Mouse (Mus musculus) monocyte, adult 5-6 weeks (primary cell): ENCODE data around the gene Rnf151. TPM values are rescaled to one million over a fixed set of nuclear protein-coding genes. Genes with fewer than 3 reads are reported as not detected.
"Not testable (repeated sequence)": the region's sequence is repeated elsewhere in the genome, so short reads cannot be mapped to it uniquely, and the experiment has no call there.

Experiments
- ATAC-seq: fragments of 153-309, 156-312 bp; replicated peaks from 2 replicates; pipeline ENCODE4 v1.8.0; 2017; ENCODE audit warnings: mild to moderate bottlenecking; ENCODE audit not compliant: low TSS enrichment, insufficient number of reproducible peaks, severe bottlenecking, poor library complexity, low FRiP score
- total RNA-seq: library from RNA; stranded (forward); fragments of 200-1000, 200-491, 200-594 nt; gene quantifications from 3 replicates; pipeline ENCODE4 v1.2.3, GENCODE M21; 2017

The Rnf151 gene
- total RNA-seq, 1 experiment from 2014 or later, result not detected

DNA sequence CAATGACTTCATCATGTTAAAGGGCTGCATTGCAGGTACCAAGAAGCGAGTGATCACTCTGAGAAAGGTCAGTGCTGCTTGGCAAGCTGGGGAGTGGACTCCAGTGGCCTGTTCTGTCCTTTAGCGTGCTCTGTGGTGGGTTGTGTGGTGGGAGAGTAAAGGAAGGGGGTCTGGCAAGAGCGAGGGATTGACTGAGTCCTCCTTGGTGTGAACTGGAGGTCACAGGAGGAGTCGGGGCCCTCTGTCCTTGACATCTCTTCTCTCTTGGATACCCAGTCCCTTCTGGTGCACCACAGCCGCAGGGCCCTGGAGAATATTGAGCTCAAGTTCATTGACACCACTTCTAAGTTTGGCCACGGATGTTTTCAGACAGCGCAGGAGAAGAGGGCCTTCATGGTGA, 17.6 kb upstream of the Rnf151 start:
- no peak for ATAC-seq

DNA sequence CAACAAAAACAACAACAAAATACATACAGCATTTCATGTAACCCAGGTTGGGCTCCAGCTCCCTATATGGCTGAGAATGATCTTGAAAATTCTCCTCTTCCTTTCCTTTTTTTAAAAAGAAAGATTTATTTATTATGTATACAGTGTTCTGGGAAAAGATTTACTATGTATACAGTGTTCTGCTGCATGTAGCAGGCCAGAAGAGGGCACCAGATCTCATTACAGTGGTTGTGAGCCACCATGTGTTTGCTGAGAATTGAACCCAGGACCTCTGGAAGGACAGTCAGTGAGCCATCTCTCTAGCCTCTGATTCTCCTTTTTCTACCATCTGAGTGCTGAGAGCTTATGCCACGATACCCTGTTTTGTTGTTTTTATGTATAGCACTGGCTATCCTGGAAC, 16.6 kb upstream of the Rnf151 start:
- ATAC-seq, result no peak

DNA sequence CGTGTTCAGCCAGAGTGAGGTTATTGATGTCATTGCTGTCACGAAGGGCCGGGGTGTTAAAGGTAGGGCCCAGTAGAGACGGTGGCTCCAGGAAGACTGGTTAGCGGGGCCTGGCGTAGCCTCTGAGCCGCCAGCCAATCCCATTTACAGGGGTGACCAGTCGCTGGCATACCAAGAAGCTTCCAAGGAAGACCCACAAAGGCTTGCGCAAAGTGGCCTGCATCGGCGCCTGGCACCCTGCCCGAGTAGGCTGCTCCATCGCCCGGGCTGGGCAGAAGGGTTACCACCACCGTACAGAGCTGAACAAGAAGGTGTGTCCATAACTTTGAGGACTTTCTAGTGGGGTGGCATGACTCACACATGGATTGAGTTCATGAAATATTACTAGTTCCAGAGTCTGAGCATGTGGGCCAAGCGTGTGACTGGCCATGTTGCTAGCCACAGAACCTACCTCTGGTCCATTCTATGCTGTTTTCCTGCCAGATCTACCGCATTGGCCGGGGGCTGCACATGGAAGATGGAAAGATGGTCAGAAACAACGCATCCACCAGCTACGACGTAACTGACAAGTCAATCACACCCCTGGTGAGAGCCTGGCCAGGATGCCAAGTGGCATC, 15.7 kb upstream of the Rnf151 start:
- ATAC-seq, result no peak

DNA sequence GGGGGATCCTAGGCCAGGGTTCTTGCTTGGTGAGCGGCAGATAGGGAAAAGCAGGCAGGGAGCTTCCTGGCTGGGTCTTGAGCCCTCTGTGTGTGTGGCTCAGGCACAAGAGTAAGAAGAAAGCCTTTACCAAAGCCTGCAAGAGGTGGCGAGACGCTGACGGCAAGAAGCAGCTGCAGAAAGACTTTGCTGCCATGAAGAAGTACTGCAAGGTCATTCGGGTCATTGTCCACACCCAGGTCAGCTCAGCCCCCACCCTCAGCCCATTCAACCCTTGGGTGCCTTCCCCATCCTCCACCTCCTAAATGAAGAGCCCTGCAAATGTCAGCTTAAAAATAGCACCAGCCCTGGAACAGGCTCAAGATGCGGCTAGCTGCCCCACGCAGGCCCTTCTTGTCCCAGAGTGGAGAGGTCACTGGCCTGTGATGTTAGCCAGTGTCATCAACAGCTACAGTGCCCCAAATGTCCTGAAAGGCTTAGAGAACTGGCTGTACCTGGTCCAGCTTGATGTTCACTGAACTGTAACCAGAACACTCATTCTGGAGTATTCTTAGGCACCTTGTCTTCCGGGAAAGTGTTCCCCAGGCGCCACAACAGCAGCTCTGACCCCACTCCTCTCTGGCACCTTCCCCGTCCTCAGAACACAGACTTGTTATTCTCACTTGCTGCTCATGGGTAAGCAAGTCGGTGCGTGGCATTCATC, 14.5 kb upstream of the Rnf151 start:
- ATAC-seq, result no peak

DNA sequence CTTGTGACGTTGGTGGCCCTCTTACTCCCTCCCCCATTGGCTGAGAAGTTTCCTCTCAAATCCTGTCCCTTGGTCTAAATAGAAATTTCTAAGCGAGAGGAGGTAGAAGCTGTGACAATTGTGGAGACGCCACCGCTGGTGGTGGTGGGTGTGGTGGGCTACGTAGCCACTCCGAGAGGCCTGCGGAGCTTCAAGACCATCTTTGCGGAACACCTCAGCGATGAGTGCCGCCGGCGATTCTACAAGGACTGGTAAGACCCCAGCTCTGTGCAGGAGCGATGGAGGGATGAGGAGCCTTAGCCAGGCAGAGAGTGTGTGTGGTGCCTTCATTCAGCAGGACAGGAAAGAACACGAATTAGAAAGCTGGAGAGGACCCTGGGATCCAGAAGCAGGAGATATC, 12.9 kb upstream of the Rnf151 start:
- ATAC-seq, result no peak

DNA sequence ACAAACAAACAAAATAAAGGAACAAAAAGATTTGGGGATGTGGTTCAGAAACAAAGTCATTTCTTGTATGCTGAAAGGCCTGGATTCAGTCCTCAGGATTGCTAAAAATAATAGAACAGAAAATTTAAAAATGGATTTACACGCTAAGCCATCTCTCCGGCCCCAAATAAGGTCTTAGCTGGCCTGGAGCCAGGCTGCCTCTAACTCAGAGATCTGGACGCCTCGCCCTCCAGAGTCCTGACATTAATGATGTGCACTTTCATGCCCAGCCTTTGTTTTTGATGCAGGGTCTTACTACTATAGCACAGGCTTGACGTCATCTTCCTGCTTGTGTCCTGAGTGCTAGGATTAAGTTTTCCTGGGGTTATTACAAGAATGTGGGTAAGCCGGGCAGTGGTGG, 11.2 kb upstream of the Rnf151 start:
- no peak for ATAC-seq

DNA sequence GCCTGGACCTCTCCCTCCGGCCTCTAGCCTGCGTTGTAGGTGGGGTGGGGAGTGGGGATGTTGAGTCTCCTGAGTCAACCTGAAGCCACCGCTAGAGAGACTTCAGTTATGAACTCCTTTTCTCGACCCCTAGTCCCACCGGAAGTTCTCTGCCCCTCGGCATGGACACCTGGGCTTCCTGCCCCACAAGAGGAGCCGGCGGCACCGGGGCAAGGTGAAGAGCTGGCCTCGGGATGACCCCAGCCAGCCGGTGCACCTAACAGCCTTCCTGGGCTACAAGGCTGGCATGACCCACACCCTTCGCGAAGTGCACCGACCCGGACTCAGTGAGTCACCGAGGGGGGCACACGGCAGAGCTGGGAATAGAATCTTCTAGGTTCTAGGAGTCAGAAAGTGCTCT, 10.3 kb upstream of the Rnf151 start:
- no peak for ATAC-seq

DNA sequence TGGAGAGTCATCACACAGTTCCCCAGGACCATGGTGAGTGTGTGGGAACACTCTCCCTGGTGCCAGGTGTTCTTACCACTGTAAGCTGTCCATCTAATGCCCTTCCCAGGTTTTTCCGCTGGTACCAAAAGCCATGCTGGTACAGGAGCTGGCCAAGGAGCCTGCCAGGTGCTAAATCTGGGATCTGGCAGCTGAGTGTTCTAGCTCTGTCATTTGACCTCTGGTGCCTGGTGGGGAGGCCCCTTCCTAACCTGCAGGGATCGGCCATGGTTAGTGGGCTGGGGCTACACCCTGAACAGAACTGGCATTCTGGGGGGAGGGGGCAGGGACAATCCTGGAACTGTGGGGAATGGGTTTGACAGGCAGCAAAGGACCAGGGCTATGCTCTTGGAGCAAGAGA, 9.8 kb upstream of the Rnf151 start, which contains the start of gene Rpl3l:
Gene Rpl3l (plus strand): TSS at position 203 of the 400 bp plus-strand sequence.
- ATAC-seq, result no peak

DNA sequence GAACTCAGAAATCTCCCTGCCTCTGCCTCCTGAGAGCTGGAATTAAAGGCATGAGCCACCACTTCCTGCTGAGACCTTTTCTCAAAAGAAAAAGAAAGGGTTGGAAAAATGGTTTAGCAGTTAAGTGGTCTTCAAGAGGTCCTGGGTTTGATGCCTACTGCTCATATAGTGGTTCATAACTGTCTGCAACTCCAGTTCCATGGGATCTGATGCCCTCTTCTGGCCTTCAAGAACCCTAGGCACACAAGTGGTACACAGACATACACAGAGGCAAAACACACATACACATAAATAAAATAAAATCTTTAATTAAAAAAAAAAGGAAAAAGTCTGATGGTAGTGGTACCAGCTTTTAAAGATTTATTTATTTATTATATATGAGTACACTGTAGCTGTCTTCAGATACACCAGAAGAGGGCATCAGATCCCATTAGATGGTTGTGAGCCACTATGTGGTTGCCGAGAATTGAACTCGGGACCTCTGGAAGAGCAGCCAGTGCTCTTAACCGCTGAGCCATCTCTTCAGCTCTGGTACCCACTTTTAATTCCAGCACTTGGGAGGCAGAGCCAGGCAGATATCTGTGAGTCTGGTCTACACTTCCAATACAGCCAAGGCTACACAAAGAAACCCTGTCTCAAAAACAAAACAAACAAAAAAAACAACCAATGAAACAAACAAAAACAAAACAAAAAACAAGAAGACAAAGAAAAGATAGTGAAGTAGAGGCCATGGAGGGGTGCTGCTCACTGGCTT, 8.0 kb upstream of the Rnf151 start:
- ATAC-seq, result no peak

DNA sequence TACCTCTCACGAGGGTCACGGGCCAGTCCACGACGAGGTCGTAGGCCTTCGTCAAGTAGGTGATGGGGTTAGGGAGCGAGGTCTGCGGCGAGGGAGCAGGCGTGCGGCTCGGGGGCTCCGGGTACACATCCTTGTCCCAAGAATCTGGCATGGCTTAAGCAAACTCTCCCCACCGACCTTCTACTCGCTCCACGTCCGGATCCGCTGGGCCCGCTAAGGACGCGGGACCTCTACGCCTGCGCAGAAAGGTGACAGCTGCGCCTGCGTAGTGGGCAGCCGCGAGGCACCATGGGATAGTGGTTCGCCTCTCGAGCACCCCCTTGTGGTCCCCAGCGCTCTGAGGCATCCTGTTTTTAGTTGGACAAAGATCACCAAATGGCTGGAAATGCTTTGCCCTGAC, 6.3 kb upstream of the Rnf151 start, which contains the start of gene Ndufb10:
Gene Ndufb10 (minus strand): TSS at position 295 of the 400 bp plus-strand sequence.
- ATAC-seq, result peak; percentile 77

DNA sequence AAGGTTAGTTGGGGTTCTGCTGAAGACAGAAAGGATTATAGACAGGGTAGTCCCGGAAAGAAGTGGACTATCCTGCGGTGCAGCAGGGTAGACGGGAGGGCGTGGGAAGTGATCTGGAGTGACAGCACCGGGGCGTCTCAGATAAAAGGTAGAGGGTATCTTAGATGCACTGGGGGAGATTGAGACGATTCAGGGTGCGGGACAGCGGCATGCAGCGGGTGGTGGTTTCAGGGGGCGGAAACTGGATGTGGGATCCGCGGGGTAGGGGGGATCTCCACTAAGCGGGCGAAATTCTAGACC, 6.0 kb upstream of the Rnf151 start:
- 0 out of 2 replicates have a peak, but pooled peaks have one; percentile 4 for ATAC-seq

DNA sequence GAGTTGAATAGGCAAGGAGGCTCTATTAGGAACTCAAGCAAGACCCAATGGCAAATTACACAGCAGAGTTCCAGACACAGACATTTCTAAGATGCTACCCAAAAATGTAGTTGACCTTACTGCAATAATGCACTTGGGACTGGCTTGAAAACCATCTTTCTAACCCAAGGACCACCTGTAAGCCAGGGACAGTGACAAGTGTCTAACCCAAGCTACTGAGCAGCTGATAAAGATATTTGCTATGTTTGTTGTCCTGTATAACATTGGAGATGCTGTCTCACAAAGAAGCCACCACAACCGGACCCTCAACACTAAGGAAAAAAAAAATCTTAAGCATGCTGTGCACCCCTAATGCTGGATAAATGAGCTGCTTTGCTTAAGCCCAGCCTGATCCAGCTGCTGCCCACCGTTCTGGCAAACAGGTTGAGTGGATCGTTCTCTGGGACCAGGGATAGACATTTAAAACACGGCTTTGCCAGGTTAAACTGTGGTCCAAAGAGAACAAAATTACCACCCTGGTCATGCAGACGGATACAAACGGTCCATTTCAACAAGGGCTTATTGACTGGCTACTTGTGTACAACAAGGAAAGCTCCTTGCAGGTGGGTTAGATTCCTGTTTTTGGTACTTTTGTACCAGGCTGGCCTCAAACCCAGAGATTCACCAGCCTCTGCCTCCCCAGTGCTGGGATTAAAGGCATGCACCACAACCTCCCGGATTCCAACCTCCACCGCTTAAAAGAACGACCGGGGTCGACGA, 5.4 kb upstream of the Rnf151 start:
- ATAC-seq, result no peak

DNA sequence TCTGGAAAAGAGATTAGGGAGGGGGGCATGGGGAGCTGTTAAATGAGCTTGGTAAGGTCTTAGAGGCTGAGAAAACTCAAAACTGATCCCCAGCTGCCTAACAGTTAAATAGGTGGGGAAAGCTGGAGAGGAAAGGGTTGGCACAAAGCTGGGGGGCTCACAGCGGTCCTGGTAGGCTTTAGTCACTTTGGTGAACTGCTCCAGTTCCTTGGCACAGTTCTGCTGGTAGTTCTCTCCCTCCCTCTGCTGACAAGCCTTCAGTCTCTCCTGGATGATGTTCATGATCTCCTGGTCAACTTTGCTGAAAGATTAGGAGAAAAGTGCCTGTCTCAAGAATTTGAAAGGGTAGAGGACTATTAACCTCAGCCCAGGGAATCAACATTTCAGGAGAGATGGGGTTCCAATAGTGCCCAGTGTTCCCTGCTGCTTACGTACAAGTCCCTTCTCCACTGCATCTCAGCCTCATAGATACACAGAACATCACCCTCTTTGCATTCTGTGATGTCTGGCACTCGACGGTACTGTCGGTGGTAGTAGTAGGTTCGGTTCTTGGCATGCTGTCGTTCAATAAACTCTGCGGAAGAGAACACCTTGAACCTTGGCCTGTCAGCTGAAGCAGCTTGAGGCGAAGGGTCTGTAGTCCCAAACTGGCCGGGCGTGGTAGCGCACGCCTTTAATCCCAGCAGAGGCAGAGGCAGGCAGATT, 4.5 kb upstream of the Rnf151 start:
- no peak for ATAC-seq

DNA sequence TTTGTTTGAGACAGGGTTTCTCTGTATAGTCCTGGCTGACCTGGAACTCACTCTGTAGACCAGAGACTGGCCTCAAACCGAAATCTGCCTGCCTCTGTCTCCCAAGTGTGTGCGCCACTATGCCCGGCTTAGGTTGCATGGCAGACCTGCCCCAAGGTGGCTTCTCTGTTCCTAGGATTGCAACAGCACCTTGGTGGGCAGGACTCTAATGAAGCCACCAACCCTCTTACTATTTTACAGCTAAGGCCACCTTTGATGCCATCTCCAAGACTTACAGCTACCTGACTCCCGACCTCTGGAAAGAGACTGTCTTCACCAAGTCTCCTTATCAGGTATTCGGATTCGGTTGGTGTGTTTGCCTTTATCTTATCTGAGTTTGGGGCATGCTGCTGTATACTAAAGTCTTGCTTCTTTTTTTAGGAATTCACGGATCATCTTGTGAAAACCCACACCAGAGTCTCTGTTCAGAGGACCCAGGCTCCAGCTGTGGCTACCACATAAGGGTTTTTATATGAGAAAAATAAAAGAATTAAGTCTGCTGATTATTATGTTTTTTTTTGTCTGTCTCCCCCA, 3.6 kb upstream of the Rnf151 start:
- ATAC-seq, result not testable (repeated sequence)

DNA sequence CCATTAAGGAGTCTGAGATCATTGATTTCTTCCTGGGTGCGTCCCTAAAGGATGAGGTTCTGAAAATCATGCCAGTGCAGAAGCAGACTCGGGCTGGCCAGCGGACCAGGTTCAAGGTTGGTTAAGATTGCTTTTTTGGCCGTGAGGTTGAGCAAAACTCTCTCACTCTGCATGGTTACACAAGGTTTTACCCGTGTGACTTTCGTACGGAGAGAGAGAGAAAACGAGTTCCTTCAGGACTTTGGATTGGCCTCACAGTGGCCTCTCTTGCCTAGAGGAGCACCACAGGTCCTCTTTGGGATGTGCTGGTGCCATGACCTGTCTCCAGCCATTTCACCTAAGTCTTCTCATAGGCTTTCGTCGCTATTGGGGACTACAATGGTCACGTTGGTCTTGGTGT, 2.8 kb upstream of the Rnf151 start:
- not testable (repeated sequence) for ATAC-seq

DNA sequence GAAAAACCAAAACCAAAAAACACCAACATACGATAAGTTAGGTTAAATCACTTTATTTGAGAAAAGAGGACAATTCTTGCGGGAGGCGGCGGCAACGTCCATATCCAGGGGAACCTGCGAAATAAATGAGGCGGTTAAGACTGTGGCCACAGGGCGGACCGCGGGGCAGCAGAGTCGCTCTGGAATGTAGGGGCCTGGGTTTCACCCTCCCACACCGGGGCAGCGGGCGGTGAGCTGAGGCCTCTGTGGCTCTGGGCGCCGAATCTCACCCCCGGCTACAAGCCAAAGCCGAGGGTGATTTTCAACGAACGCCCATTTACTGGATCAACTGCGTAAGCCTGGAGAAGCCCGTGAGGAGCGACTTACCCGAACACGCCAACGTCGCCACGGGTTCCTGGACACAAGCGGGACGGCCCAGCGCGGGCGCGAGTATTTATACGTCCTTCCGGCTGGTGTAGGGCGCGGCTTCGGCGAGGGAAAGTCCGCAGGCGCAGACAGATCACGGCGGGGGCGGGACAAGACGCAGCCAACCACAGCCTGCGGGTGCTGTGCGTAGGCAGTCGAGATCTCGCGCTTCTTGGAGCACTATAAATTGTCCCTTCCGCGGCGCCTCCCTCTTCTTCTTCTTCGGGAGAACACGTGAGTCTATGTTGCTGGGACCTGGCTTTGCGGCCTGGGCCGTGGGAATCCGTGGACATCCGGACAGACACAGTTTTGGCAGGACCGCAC, 1.8 kb upstream of the Rnf151 start:
- peak; percentile 89 for ATAC-seq

DNA sequence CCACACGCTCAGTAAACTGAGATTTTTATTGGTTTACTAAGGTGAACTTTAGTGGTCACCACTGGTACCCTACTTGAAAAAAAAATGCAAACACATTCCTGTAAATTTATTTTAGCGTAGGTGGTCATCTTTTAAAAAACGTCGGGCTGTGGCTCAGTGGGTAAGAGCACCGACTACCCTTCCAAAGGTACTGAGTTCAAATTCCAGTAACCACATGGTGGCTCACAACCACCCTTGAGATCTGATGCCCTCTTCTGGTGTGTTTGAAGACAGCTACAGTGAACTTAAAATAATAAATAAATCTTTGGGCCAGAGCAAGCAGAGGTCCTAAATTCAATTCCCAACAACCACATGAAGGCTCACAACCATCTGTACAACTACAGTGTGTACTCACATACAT, 1.1 kb upstream of the Rnf151 start:
- ATAC-seq, result not testable (repeated sequence)

DNA sequence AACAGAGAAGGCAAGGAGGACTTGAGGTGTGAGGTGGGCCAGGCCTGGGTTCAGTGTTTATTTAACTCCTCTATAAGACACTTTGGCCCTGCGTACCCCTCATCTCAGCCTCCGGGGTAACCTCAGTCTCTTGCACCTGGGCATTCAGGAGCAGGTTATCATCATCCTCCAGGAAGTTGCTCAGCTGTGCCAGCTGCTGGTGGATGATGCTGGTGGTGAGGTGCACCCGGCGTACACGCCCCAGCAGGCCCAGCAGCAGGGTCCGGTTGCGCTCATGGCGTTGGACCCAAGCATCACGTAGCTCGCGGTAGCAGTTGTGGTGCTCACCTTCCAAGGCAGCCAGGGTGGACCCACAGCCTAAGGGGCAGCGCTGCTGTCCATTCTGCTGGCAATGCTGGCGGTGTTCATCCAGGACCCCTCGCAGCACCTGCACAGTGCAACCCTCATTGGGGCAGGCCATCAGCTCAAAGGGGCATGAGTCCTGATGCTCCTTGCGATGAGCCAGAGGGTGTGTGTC, 1.6 kb downstream of the Rnf151 start:
- no peak for ATAC-seq
